Mouse (Mus musculus) forebrain, embryonic 16.5 days (tissue): ENCODE measurements around the gene AU040320. TPM values are rescaled to one million over a fixed set of nuclear protein-coding genes. Genes with fewer than 3 reads are reported as not detected.

Source experiments
- ATAC-seq: fragments of 200-750 bp; cut with Nextera tagmentation; 2 replicates; pipeline ENCODE4 v1.8.0; 2017; ENCODE audit warnings: mild to moderate bottlenecking, moderate library complexity
- H3K27ac ChIP-seq: fragments of 300-500 bp; sonication (generic); 2 replicates; pipeline ENCODE4 v1.5.1; 2014; ENCODE audit warnings: low read length, control low read depth
- H3K27me3 ChIP-seq: fragments of 300-500 bp; sonication (generic); replicated peaks from 2 replicates; pipeline ENCODE4 v1.6.1; 2014; ENCODE audit warnings: low read length; ENCODE audit not compliant: control insufficient read depth, insufficient read depth
- H3K36me3 ChIP-seq: fragments of 300-500 bp; sonication (generic); 2 replicates; pipeline ENCODE4 v1.6.1; 2014; ENCODE audit not compliant: control insufficient read depth, insufficient read depth
- H3K4me1 ChIP-seq: fragments of 300-500 bp; sonication (generic); replicated peaks from 2 replicates; pipeline ENCODE4 v1.6.1; 2014; ENCODE audit warnings: low read length; ENCODE audit not compliant: control insufficient read depth, insufficient read depth
- H3K4me2 ChIP-seq: fragments of 300-500 bp; sonication (generic); 2 replicates; pipeline ENCODE4 v1.6.1; 2014; ENCODE audit warnings: mild to moderate bottlenecking, low read length, control low read depth
- H3K4me3 ChIP-seq: fragments of 300-500 bp; sonication (generic); replicated peaks from 2 replicates; pipeline ENCODE4 v1.5.1; 2014; ENCODE audit warnings: mild to moderate bottlenecking, low read length, control low read depth
- H3K9ac ChIP-seq: fragments of 300-500 bp; sonication (generic); replicated peaks from 2 replicates; pipeline ENCODE4 v1.6.1; 2014; ENCODE audit warnings: low read depth, low read length, control low read depth
- H3K9me3 ChIP-seq: fragments of 300-500 bp; sonication (generic); 2 replicates; pipeline ENCODE4 v1.6.1; 2016; ENCODE audit warnings: low read length; ENCODE audit not compliant: control insufficient read depth
- WGBS: fragments of 180-500 bp; shearing (Covaris S2); extraction: QIAGEN DNeasy Blood & Tissue Kit; methylation state at CpG from one replicate; pipeline ENCODE4 v1.1.7; 2014; 5-methylcytosine and 5-hydroxymethylcytosine counted together
- polyA plus RNA-seq: library from polyadenylated mRNA; unstranded; fragments of >200 nt; fragmentation: Nextera tagmentation; extraction: Ambion mirVana; gene quantifications from 2 replicates; pipeline ENCODE4 v1.2.1, GENCODE M21; 2015

AU040320 gene
- polyA plus RNA-seq, 1 experiment from 2014 or later = 35.0 TPM

DNA sequence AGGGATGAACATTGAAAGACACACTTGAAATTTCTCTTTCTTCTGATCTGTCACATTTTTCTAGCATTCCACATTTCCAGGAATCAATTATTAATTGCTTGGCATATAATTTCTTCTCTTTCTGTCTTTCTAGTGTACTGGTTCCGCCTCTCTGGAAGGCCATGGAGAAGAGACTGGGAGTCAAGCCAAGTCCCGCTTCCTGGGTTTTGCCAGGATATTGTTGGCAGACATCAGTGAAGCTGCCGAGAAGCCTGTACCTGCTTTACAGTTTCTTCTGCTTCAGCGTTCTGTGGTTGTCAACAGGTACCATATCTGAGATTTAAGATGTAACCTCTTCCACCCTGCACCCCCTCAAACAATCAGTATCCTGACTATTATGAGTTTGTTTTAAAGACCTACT lies 3.4 kb downstream of the AU040320 start:
- WGBS = 36% methylated on average over 4 of the region's 4 CpGs
- H3K4me3 ChIP-seq = no peak overlapping the region
- no peaks in the 10 kb centered on the region for H3K27me3 ChIP-seq
- no peaks in the 10 kb centered on the region for H3K9me3 ChIP-seq
- no peak overlapping the region for H3K27ac ChIP-seq
- peaks cover 25% of the 10 kb centered on the region for H3K4me1 ChIP-seq
- H3K9ac ChIP-seq = no peak overlapping the region
- no peak for ATAC-seq
- H3K4me2 ChIP-seq = no peak overlapping the region
- 0 out of 2 replicates have a peak, but pooled peaks cover 2% of the 10 kb centered on the region for H3K36me3 ChIP-seq

- Histone ChIP-seq H3K27ac (no peak overlapping the region), H3K4me3 (no peak overlapping the region), H3K4me1 (peaks cover 17% of the 10 kb centered on the region), H3K27me3 (no peaks in the 10 kb centered on the region), H3K9me3 (no peaks in the 10 kb centered on the region), H3K4me2 (no peak overlapping the region), H3K9ac (no peak overlapping the region), H3K36me3 (0 out of 2 replicates have a peak, but pooled peaks cover 2% of the 10 kb centered on the region)
- 82% methylated on average over 5 of the region's 5 CpGs for WGBS
- no peak for ATAC-seq
Observed at GRCm38 (mm10) chr4:126758299-126758698, 5.0 kb downstream of the AU040320 start.

GRCm38 (mm10) chr4:126759435-126759834 lies 6.1 kb downstream of the AU040320 start:
- 89% methylated on average over 2 of the region's 2 CpGs for WGBS
- no peak for ATAC-seq
- Histone ChIP-seq H3K9me3 (no peaks in the 10 kb centered on the region), H3K27ac (no peak overlapping the region), H3K27me3 (no peaks in the 10 kb centered on the region), H3K9ac (no peak overlapping the region), H3K4me3 (no peak overlapping the region), H3K36me3 (0 out of 2 replicates have a peak, but pooled peaks cover 2% of the 10 kb centered on the region), H3K4me1 (peaks cover 14% of the 10 kb centered on the region), H3K4me2 (no peak overlapping the region)

DNA sequence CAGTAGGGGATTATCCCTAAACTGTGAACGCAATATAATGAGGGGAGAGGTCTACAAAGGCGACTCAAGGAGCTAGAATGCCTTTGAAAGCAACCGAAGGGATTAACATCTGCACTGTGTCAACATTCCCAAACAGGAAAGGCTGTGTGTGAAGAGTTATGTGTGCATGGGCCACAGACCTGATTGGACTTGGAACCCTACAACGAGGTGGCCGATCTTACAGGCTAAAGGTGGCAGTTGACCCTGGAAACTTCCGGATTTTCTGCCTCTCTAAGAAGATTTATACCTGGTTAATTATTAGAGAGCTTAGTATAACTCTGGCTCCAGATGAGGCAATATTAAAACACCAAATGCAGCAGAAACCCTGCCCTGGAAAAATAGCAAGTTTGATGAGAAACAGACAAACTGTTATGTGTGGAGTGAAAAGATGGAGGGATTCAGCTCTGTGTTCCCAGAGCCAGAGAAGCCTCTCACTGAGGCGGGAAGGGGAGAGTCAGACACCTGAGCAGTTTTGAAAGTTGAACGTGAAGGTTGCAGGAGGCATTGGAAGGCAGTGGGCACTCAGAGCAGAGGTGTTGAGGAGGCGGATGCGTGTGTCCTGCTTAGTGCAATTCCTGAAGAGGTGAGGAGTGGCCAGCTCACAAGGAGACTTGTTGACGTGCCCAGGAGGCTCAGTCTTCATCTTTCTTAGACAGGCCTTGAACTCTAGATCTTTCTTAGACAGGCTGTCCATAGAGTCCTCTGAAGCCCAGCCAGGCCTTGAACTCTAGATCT lies 9.4 kb downstream of the AU040320 start:
- no peaks in the 10 kb centered on the region for H3K27me3 ChIP-seq
- no peaks in the 10 kb centered on the region for H3K4me1 ChIP-seq
- no peak overlapping the region for H3K9ac ChIP-seq
- WGBS = 39% methylated on average over 11 of the region's 11 CpGs
- H3K4me2 ChIP-seq = no peak overlapping the region
- no peak for ATAC-seq
- H3K27ac ChIP-seq = no peak overlapping the region
- H3K36me3 ChIP-seq = 0 out of 2 replicates have a peak, but pooled peaks cover 2% of the 10 kb centered on the region
- no peak overlapping the region for H3K4me3 ChIP-seq
- no peaks in the 10 kb centered on the region for H3K9me3 ChIP-seq

DNA sequence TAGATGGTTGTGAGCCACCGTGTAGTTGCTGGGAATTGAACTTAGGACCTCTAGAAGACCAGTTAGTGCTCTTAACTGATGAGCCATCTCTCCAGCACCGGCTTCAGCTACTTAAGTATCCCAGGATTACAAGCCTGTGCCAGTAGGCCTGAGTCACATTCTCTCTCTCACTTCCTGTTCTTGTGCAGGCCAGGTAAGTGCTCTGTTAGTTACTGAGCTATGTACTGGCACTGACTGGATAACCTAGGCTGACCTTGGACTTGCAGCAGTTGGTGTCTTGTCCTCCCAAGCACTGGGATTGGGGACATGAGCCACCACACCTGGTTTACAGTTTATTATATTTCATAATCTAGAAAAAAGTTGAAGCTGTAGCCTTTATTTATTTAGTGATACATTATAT lies 10.1 kb downstream of the AU040320 start:
- no peak overlapping the region for H3K4me2 ChIP-seq
- H3K36me3 ChIP-seq = 0 out of 2 replicates have a peak, but pooled peaks cover 2% of the 10 kb centered on the region
- ATAC-seq = no peak
- H3K4me1 ChIP-seq = no peaks in the 10 kb centered on the region
- no peak overlapping the region for H3K9ac ChIP-seq
- no peak overlapping the region for H3K27ac ChIP-seq
- 84% methylated on average over 2 of the region's 2 CpGs for WGBS
- H3K27me3 ChIP-seq = no peaks in the 10 kb centered on the region
- H3K9me3 ChIP-seq = no peaks in the 10 kb centered on the region
- H3K4me3 ChIP-seq = no peak overlapping the region

GRCm38 (mm10) chr4:126769800-126770563 lies 16.6 kb downstream of the AU040320 start:
- WGBS = 88% methylated on average over 9 of the region's 9 CpGs

GRCm38 (mm10) chr4:126770831-126771230 lies 17.5 kb downstream of the AU040320 start:
- no peak overlapping the region for H3K4me2 ChIP-seq
- H3K4me3 ChIP-seq = no peak overlapping the region
- no peak overlapping the region for H3K9ac ChIP-seq
- no peak for ATAC-seq
- H3K36me3 ChIP-seq = no peaks in the 10 kb centered on the region
- no peaks in the 10 kb centered on the region for H3K4me1 ChIP-seq
- H3K27me3 ChIP-seq = no peaks in the 10 kb centered on the region
- 91% methylated on average over 4 of the region's 4 CpGs for WGBS
- no peak overlapping the region for H3K27ac ChIP-seq
- no peaks in the 10 kb centered on the region for H3K9me3 ChIP-seq

More at GRCm38 (mm10) chr4:126769800-126770563, 16.6 kb downstream of the AU040320 start:
- ATAC-seq = no peak
- H3K27me3 ChIP-seq = no peaks in the 10 kb centered on the region
- H3K4me2 ChIP-seq = no peak overlapping the region
- H3K9me3 ChIP-seq = no peaks in the 10 kb centered on the region
- no peaks in the 10 kb centered on the region for H3K36me3 ChIP-seq
- no peaks in the 10 kb centered on the region for H3K4me1 ChIP-seq
- no peak overlapping the region for H3K9ac ChIP-seq
- no peak overlapping the region for H3K4me3 ChIP-seq
- no peak overlapping the region for H3K27ac ChIP-seq

DNA sequence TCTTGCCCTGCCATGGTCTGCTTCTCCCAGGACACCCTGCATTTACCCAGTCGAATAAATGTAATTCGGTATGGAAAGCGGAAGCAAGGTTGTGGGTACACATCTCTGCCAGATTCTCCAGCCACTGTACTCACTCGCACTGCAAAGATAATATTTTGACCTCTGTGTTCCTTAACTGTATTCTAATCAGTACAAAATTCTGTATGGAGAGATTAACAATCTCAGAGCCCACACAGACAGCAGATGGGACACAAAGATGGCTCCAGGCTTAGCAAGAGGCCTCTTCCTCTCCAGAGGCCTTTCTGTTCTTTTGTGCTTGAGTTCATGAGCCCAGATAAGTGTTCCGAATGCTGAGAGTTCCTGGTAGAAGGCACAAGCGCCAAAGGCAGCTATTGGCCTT lies 20.5 kb downstream of the AU040320 start:
- no peak overlapping the region for H3K4me2 ChIP-seq
- H3K4me1 ChIP-seq = peaks cover 8% of the 10 kb centered on the region
- no peak overlapping the region for H3K4me3 ChIP-seq
- no peak overlapping the region for H3K9ac ChIP-seq
- no peaks in the 10 kb centered on the region for H3K36me3 ChIP-seq
- H3K27me3 ChIP-seq = no peaks in the 10 kb centered on the region
- WGBS = 93% methylated on average over 6 of the region's 6 CpGs
- no peak overlapping the region for H3K27ac ChIP-seq
- H3K9me3 ChIP-seq = no peaks in the 10 kb centered on the region
- ATAC-seq = no peak

DNA sequence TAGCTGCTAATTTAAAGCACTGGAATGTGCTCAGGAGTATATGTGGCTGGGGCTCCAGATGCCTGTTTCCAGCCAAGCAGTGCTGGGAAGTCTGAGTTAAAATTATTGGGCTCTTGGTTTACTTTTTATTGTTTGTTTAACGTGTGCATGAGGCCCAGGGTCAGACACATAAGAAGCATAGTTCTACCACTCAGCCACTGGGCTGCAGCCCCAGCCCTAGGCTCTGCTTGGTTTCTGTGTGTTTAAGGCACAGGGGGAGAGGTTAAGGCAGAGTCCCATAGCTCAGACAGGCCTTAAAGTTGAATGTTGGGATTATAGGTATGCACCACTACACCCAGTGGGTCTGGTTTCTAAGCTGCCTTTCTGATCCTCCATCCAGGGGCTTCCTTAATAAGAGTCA lies 21.8 kb downstream of the AU040320 start:
- no peak overlapping the region for H3K4me2 ChIP-seq
- no peak overlapping the region for H3K4me3 ChIP-seq
- WGBS = 82% methylated on average over 1 of the region's 1 CpGs
- H3K9ac ChIP-seq = no peak overlapping the region
- no peaks in the 10 kb centered on the region for H3K36me3 ChIP-seq
- no peak for ATAC-seq
- H3K27me3 ChIP-seq = no peaks in the 10 kb centered on the region
- peaks cover 19% of the 10 kb centered on the region for H3K4me1 ChIP-seq
- no peaks in the 10 kb centered on the region for H3K9me3 ChIP-seq
- H3K27ac ChIP-seq = no peak overlapping the region
